Mouse (Mus musculus) cortical plate, adult 2 months (tissue): ENCODE measurements at regions not wholly inside any gene's neighbourhood (a gene's known extent, or its start where the extent isn't known, plus 50 kb on each side); places are given as distances from the start of the nearest gene placed in this dataset.

Source experiments
- H3K27ac ChIP-seq: fragments of 200-500 bp; 2 replicates; pipeline ENCODE4 v1.5.1; 2012; ENCODE audit warnings: low read length, control low read depth, inconsistent platforms; ENCODE audit not compliant: insufficient read depth
- H3K4me1 ChIP-seq: fragments of 200-500 bp; 2 replicates; pipeline ENCODE4 v1.6.1; 2011; ENCODE audit warnings: low read length; ENCODE audit not compliant: control insufficient read depth, insufficient read depth
- H3K4me3 ChIP-seq: fragments of 200-500 bp; 2 replicates; pipeline ENCODE4 v1.5.1; 2011; ENCODE audit warnings: mild to moderate bottlenecking, low read length, control low read depth; ENCODE audit not compliant: insufficient read depth
- CTCF ChIP-seq: fragments of 200-500 bp; IDR thresholded peaks from 2 replicates; pipeline ENCODE4 v1.5.1; 2011; ENCODE audit warnings: mild to moderate bottlenecking, control low read depth, low read length; ENCODE audit not compliant: insufficient read depth; ENCODE audit errors: extremely low read depth
- POLR2A ChIP-seq: fragments of 200-500 bp; IDR thresholded peaks from 2 replicates; pipeline ENCODE4 v1.6.1; 2011; ENCODE audit warnings: mild to moderate bottlenecking, low read length, control low read depth; ENCODE audit not compliant: insufficient read depth; ENCODE audit errors: extremely low read depth

DNA sequence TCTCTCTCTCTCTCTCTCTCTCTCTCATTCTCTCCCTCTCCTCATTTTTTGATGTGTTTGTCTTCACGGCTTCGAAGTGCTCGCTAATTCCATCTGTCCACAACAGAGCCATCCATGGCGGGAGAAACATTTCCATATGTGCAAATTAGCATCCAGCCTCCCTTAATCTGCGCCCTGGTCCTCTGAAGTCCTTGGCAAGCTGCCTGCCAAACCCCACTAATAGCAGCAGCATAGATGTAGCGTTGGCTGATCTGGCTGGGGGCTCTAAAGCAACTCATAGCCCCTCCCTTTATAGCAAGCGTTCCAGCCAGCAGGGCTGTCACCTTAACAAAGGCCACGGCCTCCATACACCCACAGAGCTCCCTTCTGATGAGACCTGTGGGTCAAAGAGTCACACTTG, 272.3 kb upstream of the 3110018I06Rik start:
- Histone ChIP-seq H3K27ac (no peak overlapping the region), H3K4me1 (no peaks in the 10 kb centered on the region), H3K4me3 (no peak overlapping the region)
- TF ChIP-seq CTCF (no peak), POLR2A (no peak)

DNA sequence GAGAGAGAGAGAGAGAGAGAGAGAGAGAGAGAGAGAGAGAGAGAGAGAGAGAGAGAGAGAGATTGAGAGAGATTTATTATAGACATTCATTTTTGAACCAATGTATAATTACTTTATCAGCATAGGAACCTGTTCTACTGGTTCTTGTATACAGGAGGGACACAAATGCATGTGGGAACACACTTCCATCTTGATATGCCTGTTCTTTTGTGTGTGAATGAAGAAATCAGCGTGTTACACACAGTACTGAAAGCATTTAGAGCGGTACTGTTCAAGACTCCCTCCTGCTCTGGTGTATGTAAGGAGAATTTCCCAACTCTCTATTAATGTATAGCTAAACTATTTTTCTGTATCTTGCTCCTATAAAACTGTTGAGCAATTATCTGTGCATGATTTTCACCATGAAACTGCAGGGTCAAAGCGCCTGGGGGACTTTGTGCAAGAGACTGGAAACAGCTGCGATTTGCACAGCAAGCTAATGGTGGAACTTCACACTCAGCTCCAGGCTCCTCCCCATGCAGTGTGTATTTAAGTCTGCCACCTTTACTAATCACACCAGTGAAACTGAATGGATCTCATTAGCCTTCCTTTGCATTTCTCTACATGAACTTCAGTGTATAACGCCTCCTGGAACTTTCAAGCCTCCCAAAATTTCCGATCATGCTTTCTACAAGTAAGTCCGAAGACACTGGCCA, 267.0 kb upstream of the 3110018I06Rik start:
- TF ChIP-seq POLR2A (no peak), CTCF (no peak)
- no peaks in the 10 kb centered on the region for H3K4me1 ChIP-seq
- H3K27ac ChIP-seq: no peak overlapping the region
- no peak overlapping the region for H3K4me3 ChIP-seq

- H3K4me3 ChIP-seq: no peak overlapping the region
- TF ChIP-seq CTCF (no peak), POLR2A (no peak)
Observed at GRCm38 (mm10) chr12:107222106-107222505, 266.3 kb upstream of the 3110018I06Rik start.

GRCm38 (mm10) chr12:107230097-107230496, 258.3 kb upstream of the 3110018I06Rik start:
- no peak for TF ChIP-seq CTCF
- TF ChIP-seq POLR2A: no peak
- Histone ChIP-seq H3K4me1 (no peaks in the 10 kb centered on the region), H3K4me3 (no peak overlapping the region), H3K27ac (no peak overlapping the region)

More at GRCm38 (mm10) chr12:107222106-107222505, 266.3 kb upstream of the 3110018I06Rik start:
- no peak overlapping the region for H3K27ac ChIP-seq
- H3K4me1 ChIP-seq: no peaks in the 10 kb centered on the region

DNA sequence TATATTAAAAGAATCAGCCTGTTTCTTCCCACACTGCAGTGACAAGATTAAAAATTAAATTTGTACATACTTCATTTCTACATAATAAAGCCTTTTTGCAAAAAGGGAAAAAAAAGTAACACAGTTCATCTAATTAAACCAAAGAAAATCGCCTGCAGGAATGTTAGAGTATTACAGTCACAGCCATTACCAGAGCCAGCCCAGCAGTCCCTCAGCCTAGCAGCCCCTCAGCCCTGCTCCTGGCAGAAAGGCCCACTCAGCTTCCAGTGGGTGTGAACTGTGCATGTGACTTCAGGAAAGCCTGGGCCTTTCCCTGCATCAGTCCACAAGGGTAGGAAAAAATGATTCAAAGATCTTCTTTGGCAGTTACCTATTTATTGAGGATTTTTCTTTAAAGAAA, 256.8 kb upstream of the 3110018I06Rik start:
- Histone ChIP-seq H3K27ac (no peak overlapping the region), H3K4me1 (no peaks in the 10 kb centered on the region), H3K4me3 (no peak overlapping the region)
- no peak for TF ChIP-seq CTCF

DNA sequence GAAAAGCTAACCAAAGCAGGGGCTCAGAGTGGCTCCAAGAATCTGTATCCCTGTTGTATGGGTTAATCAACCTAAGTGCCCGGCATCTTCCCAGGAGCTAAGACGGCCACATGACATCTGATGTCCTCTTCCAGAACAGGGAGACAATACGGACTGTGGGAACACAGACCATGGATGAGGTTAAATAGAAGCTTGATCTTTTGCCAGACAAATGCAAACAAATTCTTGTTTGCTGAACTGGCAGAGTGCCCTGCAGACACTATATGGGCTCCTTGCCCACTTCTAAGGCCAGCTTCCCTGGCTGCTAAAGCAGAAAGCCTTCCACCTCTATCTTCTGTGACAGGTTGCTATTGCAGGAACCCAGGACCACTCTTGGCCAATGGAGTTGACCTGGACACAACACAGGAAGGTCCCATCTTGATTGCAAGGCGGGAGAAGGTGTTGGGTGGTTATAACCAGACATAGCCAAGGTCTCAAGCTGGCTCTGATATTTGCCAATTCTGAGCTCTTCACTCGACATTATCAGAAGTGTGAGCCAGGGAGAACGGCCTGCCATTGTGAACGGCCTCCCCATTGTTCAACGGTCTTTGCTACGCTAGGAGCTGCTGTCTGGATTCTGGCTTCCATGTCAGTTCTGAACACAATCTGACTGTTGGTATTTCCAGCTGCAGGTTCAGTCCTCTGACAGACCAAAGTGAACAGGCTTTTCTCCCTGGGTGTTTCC, 237.5 kb upstream of the 3110018I06Rik start:
- H3K4me3 ChIP-seq: no peak overlapping the region
- no peak overlapping the region for H3K27ac ChIP-seq
- H3K4me1 ChIP-seq: no peaks in the 10 kb centered on the region
- TF ChIP-seq CTCF (no peak), POLR2A (no peak)

DNA sequence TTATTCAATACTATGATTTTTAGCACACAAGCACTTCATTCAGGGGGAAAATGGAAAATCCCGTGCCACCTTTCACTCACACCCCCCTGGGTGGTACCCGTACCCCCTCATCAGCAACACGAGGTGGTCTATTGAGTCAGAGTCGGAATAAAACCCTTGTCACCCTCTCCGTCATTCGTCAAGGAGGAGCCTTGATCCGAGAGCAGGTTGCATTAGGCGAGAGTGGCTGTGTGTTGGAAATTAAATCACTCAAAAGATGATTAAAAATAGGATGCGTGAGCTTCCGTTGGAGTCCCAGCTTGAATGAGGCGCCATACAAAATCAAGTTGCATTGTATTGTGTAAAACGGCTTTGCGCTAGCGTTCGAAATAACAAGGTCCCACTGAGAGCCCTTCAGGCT, 236.5 kb upstream of the 3110018I06Rik start:
- Histone ChIP-seq H3K4me3 (no peak overlapping the region), H3K27ac (no peak overlapping the region), H3K4me1 (no peaks in the 10 kb centered on the region)
- no peak for TF ChIP-seq CTCF
- no peak for TF ChIP-seq POLR2A

- Histone ChIP-seq H3K4me1 (no peaks in the 10 kb centered on the region), H3K4me3 (no peak overlapping the region), H3K27ac (no peak overlapping the region)
- TF ChIP-seq CTCF: no peak
Observed at GRCm38 (mm10) chr12:107262076-107262475, 226.4 kb upstream of the 3110018I06Rik start.

GRCm38 (mm10) chr12:107262516-107262915, 225.9 kb upstream of the 3110018I06Rik start:
- no peak overlapping the region for H3K27ac ChIP-seq
- no peaks in the 10 kb centered on the region for H3K4me1 ChIP-seq
- no peak for TF ChIP-seq POLR2A
- no peak for TF ChIP-seq CTCF
- H3K4me3 ChIP-seq: no peak overlapping the region

- Histone ChIP-seq H3K27ac (no peak overlapping the region), H3K4me1 (no peaks in the 10 kb centered on the region), H3K4me3 (no peak overlapping the region)
- no peak for TF ChIP-seq POLR2A
- no peak for TF ChIP-seq CTCF
Observed at GRCm38 (mm10) chr12:107266696-107267095, 221.7 kb upstream of the 3110018I06Rik start.
